Mouse (Mus musculus): ENCODE data around the gene Apobec4.

DNA sequence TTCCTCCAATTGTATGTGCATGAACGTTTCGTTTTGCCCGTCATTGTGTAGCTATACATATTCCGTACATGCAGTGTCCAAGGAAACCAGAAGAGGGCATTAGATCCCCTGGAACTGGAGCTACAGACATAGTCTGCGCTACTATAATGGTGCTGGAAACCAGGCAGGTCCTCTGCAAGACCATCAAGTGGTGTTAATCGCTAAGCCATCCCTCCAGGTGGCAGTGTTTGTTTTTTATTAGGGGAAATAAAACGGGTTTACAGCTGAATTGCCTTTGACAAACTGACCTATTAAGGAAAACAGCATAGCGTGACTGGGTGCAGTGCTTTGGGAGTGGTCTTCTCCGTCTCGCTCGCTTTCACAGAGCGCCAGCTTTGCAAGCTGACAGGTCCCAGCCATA is 39.9 kb downstream of the Apobec4 start:
- TF ChIP-seq POLR2A (IDR thresholded peaks at IDR 0.05; ENCODE audit: low read depth, low read length) = no peak
- TF ChIP-seq CTCF (IDR thresholded peaks at IDR 0.05; ENCODE audit: borderline replicate concordance, insufficient read depth, low read length) = no peak
